Mouse (Mus musculus) gastrocnemius, postnatal 25 days (tissue): ENCODE measurements at regions not wholly inside any gene's neighbourhood (a gene's known extent, or its start where the extent isn't known, plus 50 kb on each side); places are given as distances from the start of the nearest gene placed in this dataset.
A peak's percentile ranks its signal among the peaks of the same experiment; 100 is the strongest.
"Not testable (repeated sequence)": the region's sequence is repeated elsewhere in the genome, so short reads cannot be mapped to it uniquely, and the experiment has no call there.

Source experiments
- DNase-seq: peaks from one replicate; pipeline ENCODE4 v3.0.0; 2022

- no peak for DNase-seq
These were observed 76.5 kb upstream of the Col13a1 start for GRCm38 (mm10) chr10:62055408-62055807.

- peak; percentile 72 for DNase-seq
These were observed 70.9 kb upstream of the Col13a1 start for GRCm38 (mm10) chr10:62049782-62050192.

DNA sequence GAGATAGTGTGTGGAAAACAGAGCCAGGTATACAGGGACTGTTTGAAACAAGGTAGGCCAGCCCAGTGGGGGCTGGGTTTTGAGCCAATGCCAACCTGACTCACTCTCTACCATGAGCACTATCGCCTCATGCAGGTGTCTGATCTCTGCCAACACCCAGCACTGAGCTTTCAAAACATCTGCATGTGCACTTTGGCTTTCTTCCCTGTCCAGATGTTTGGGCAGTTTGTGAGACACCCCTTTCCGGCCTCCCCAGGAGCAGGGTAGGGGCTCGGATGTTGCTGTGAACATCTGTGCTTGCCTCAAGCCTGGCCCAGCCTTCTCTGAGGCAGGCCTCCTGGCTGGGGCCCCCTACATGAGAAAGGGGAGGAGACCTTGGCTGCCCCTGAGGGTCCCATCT lies 65.5 kb upstream of the Col13a1 start:
- DNase-seq: no peak

DNA sequence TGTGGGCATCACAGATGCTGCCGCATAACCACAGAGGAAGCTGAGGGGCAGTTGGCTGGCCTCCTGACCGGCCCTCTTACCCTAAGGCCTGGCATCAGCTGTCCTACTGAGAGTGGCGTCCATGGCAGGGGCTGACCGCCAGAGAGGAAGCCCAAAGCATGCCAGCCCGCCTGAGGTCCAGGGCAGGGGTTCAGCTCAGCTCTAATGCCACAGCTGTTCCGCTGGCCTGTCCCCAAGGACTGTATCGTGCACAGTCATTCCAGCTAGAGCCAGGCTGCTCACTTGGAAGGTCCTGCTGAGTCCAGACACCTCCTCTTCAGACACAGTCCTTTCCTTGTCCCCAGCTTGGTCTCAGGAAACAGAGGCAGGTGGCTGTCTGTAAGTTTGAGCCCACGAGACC lies 61.0 kb upstream of the Col13a1 start:
- DNase-seq: peak; percentile 82

- DNase-seq: peak; percentile 77
These were observed 59.7 kb upstream of the Col13a1 start for GRCm38 (mm10) chr10:62038656-62039055.

GRCm38 (mm10) chr10:62037402-62038199 lies 58.7 kb upstream of the Col13a1 start:
- DNase-seq: no peak

DNA sequence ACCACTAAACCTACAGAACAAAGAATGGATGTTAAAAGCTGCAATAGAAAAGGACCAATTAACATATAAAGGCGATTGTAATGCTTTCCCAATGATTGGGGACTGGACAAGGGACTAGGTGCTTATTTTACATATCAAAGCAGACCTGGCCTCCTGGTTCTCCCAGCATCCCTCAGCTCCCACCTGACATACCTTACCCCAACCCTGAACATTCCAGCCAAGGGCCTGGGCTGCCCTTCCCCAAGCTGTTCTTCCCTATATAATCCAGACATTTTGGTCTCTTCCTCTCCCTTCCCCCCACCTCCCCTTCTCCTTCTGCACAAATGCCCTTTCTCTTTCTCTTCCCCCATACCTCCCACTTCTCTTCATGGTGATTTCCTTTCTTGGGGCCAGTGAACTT lies 57.9 kb upstream of the Col13a1 start:
- DNase-seq: no peak

DNA sequence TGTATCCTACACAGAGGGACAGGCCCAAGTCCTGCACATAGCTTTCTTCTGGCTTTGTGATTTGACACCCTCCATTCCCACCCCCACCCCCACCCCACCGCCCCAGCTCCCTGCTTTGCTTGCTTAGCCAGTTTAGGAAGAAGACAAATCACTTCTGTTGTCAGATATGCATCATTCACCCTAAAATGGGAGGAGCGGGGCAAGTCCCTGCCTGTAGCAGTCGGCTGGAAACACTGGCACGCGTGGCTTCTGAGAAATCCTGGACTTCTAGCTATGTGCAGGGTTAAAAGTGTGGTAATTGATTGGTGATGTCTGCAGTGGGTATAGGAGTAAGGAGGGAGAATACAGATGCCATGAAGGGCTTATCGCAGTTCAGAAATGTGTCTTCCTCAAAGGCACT lies 55.4 kb upstream of the Col13a1 start:
- no peak for DNase-seq

- DNase-seq: no peak
These were observed 54.8 kb upstream of the Col13a1 start for GRCm38 (mm10) chr10:62033748-62034147.

GRCm38 (mm10) chr10:62031986-62032385 lies 53.1 kb upstream of the Col13a1 start:
- DNase-seq: not testable (repeated sequence)

DNA sequence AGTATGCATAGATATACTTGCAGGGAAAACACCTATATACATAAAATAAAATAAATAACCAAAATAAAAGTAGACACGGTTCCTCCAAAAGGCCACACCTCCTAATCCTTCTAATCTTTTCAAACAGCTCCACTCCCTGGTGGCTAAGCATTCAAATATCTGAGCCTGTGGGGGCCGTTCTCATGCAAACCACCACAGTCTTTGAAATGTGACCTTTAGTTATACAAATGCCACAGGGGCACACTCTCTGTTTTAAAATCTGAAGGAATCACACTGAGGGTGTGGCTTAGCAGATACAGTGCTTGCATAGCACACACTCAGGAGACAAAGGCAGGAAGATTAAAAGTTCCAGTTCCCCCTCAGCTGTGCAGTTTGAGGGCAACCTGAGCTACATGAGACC lies 50.4 kb upstream of the Col13a1 start:
- DNase-seq: no peak
